Mouse (Mus musculus) liver, embryonic 15.5 days (tissue): ENCODE measurements around the gene Glis1. TPM values are rescaled to one million over a fixed set of nuclear protein-coding genes. Genes with fewer than 3 reads are reported as not detected.

Experiments used
- ATAC-seq: fragments of 200-750 bp; cut with Nextera tagmentation; 2 replicates; pipeline ENCODE4 v1.8.0; 2017; ENCODE audit warnings: moderate number of reproducible peaks, mild to moderate bottlenecking, moderate library complexity; ENCODE audit not compliant: insufficient read depth
- H3K27ac ChIP-seq: fragments of 300-500 bp; sonication (generic); replicated peaks from 2 replicates; pipeline ENCODE4 v1.5.1; 2015; ENCODE audit warnings: mild to moderate bottlenecking, inconsistent platforms
- H3K27me3 ChIP-seq: fragments of 300-500 bp; sonication (generic); 2 replicates; pipeline ENCODE4 v1.6.1; 2015; ENCODE audit warnings: mild to moderate bottlenecking, inconsistent platforms
- H3K36me3 ChIP-seq: fragments of 300-500 bp; sonication (generic); replicated peaks from 2 replicates; pipeline ENCODE4 v1.6.1; 2015; ENCODE audit warnings: moderate library complexity, mild to moderate bottlenecking, inconsistent platforms
- H3K4me1 ChIP-seq: fragments of 300-500 bp; sonication (generic); replicated peaks from 2 replicates; pipeline ENCODE4 v1.6.1; 2015; ENCODE audit warnings: inconsistent platforms
- H3K4me2 ChIP-seq: fragments of 300-500 bp; sonication (generic); 2 replicates; pipeline ENCODE4 v1.6.1; 2015; ENCODE audit warnings: moderate library complexity, mild to moderate bottlenecking, inconsistent platforms
- H3K4me3 ChIP-seq: fragments of 300-500 bp; sonication (generic); replicated peaks from 2 replicates; pipeline ENCODE4 v1.5.1; 2015; ENCODE audit warnings: mild to moderate bottlenecking, inconsistent platforms
- H3K9ac ChIP-seq: fragments of 300-500 bp; sonication (generic); 2 replicates; pipeline ENCODE4 v1.6.1; 2015; ENCODE audit warnings: moderate library complexity, mild to moderate bottlenecking, inconsistent platforms
- H3K9me3 ChIP-seq: fragments of 300-500 bp; sonication (generic); replicated peaks from 2 replicates; pipeline ENCODE4 v1.6.1; 2016; ENCODE audit warnings: inconsistent platforms
- WGBS: fragments of 180-500 bp; shearing (Covaris S2); methylation state at CpG from one replicate; pipeline ENCODE4 v1.1.7; 2015; ENCODE audit warnings: mixed read lengths; ENCODE audit not compliant: insufficient replicate concordance; 5-methylcytosine and 5-hydroxymethylcytosine counted together
- microRNA-seq: library from miRNA; unstranded; fragments of <30 nt; microRNA quantifications from one replicate; pipeline ENCODE4, GENCODE M21; 2016
- polyA plus RNA-seq: library from polyadenylated mRNA; unstranded; fragments of >200 nt; fragmentation: Nextera tagmentation; extraction: Ambion mirVana; gene quantifications from 2 replicates; pipeline ENCODE4 v1.2.1, GENCODE M21; 2015

Gene Glis1
- polyA plus RNA-seq, 1 experiment from 2014 or later = 0.14 TPM

DNA sequence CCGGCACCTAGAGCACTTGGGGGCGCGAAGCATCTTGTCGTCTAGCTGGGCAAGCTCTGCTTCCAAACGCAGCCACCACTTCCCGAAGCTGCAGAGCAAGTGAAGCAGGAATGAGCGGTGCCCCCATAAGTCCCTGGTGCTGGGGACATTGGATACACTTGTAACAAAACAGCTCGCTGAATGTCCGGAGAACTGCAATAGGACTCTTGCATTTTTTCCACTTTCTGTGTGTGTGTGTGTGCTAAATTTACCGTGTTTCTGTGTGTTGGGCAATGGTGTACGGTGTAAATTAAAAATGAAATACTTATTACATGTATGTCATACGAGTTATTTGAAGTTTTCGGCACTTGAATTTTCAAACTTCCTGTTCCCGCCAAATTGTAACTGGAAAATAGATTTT, 249.7 kb downstream of the Glis1 start, which contains the start of gene Dmrtb1:
Dmrtb1 (minus strand) TSS at position 101 of the 400 bp plus-strand sequence.
- ATAC-seq = no peak
- H3K4me1 ChIP-seq = no peaks in the 10 kb centered on the region; the same call in 1 of the 2 replicates
- peaks cover 18% of the 10 kb centered on the region; the same call in 1 of the 2 replicates for H3K27me3 ChIP-seq
- no peaks in the 10 kb centered on the region for H3K9me3 ChIP-seq
- no peak within 1 kb of the TSS for H3K4me3 ChIP-seq
- H3K4me2 ChIP-seq = no peak within 1 kb of the TSS
- no peaks in the 10 kb centered on the region for H3K36me3 ChIP-seq
- no peak within 1 kb of the TSS for H3K27ac ChIP-seq
- no peak within 1 kb of the TSS for H3K9ac ChIP-seq
- 80% methylated on average over 14 of the region's 14 CpGs for WGBS

Small RNA genes lying within 50 kb of the gene (microRNA-seq; reads per million reads assigned to microRNA genes)
- gene Gm24804 = not detected

Other genes with a start within 250 kb of the Glis1 start
- not detected in 2 replicates for gene Ldlrad1, start 225.4 kb upstream of the Glis1 start, polyA plus RNA-seq
- gene Lrrc42, start 181.1 kb upstream of the Glis1 start, polyA plus RNA-seq = 13.7 and 14.3 TPM in 2 replicates
- gene Hspb11, start 181.0 kb upstream of the Glis1 start, polyA plus RNA-seq = 5.8 and 6.9 TPM in 2 replicates
- 0.07 TPM in 1 of 2 replicates, not detected in the other for gene Dio1, start 127.4 kb upstream of the Glis1 start, polyA plus RNA-seq
- gene Yipf1, start 120.2 kb upstream of the Glis1 start, polyA plus RNA-seq = 23.8 and 24.8 TPM in 2 replicates
- 14.2 and 14.3 TPM in 2 replicates for gene Ndc1, start 66.8 kb upstream of the Glis1 start, polyA plus RNA-seq
- 0.08 TPM in 1 of 2 replicates, not detected in the other for gene Dmrtb1, start 249.6 kb downstream of the Glis1 start, polyA plus RNA-seq